Mouse (Mus musculus) c-Kit-negative CD71-positive TER-119-positive erythroid progenitor cells, embryonic 14.5 days (primary cell): Measurements from ENCODE around the gene Tub.
A peak's percentile ranks its signal among the peaks of the same experiment; 100 is the strongest.

Source experiments
- DNase-seq: peaks from one replicate; pipeline ENCODE4 v3.0.0-alpha.2; 2013; ENCODE audit warnings: low read depth, low spot score

The Tub gene

GRCm38 (mm10) chr7:108985934-108986708 is 36.0 kb downstream of the Tub start:
- no peak for DNase-seq

GRCm38 (mm10) chr7:108991207-108991606 is 41.1 kb downstream of the Tub start:
- no peak for DNase-seq

- DNase-seq = no peak
Observed at GRCm38 (mm10) chr7:108993230-108993629, 43.1 kb downstream of the Tub start.

GRCm38 (mm10) chr7:108993881-108994291 is 43.7 kb downstream of the Tub start:
- DNase-seq = no peak

GRCm38 (mm10) chr7:108996156-108996555 is 46.0 kb downstream of the Tub start:
- no peak for DNase-seq

- no peak for DNase-seq
Observed at GRCm38 (mm10) chr7:109000315-109000954, 50.3 kb downstream of the Tub start.

GRCm38 (mm10) chr7:109001971-109002370 is 51.8 kb downstream of the Tub start:
- DNase-seq = no peak

GRCm38 (mm10) chr7:109003653-109004052 is 53.5 kb downstream of the Tub start:
- no peak for DNase-seq

GRCm38 (mm10) chr7:109009260-109009659 is 59.1 kb downstream of the Tub start:
- DNase-seq = no peak

- no peak for DNase-seq
Observed at GRCm38 (mm10) chr7:109010720-109011595, 60.8 kb downstream of the Tub start.

GRCm38 (mm10) chr7:109011596-109012180 is 61.5 kb downstream of the Tub start:
- no peak for DNase-seq

GRCm38 (mm10) chr7:109012575-109012974 is 62.4 kb downstream of the Tub start:
- DNase-seq = no peak

GRCm38 (mm10) chr7:109012998-109013625 is 63.0 kb downstream of the Tub start:
- DNase-seq = no peak

GRCm38 (mm10) chr7:109014851-109015250 is 64.7 kb downstream of the Tub start:
- DNase-seq = no peak

GRCm38 (mm10) chr7:109016378-109016923 is 66.3 kb downstream of the Tub start:
- no peak for DNase-seq

- DNase-seq = no peak
Observed at GRCm38 (mm10) chr7:109019243-109019642, 69.1 kb downstream of the Tub start.

GRCm38 (mm10) chr7:109021428-109021827 is 71.3 kb downstream of the Tub start:
- DNase-seq = peak; percentile 16

GRCm38 (mm10) chr7:109025743-109026142 is 75.6 kb downstream of the Tub start:
- DNase-seq = no peak

GRCm38 (mm10) chr7:109026976-109027375 is 76.8 kb downstream of the Tub start:
- DNase-seq = no peak

- no peak for DNase-seq
Observed at GRCm38 (mm10) chr7:109027721-109028120, 77.6 kb downstream of the Tub start.

- DNase-seq = peak; percentile 11
Observed at GRCm38 (mm10) chr7:109028204-109028603, 78.1 kb downstream of the Tub start.
